Mouse (Mus musculus): ENCODE measurements around the gene Resf1. TPM values are rescaled to one million over a fixed set of nuclear protein-coding genes. Genes with fewer than 3 reads are reported as not detected.
"Not testable (repeated sequence)": the region's sequence is repeated elsewhere in the genome, so short reads cannot be mapped to it uniquely, and the experiment has no call there.

Gene Resf1
- polyA plus RNA-seq, 1 experiment from 2014 or later = 41.6 TPM

GRCm38 (mm10) chr6:149354826-149355495, 45.7 kb downstream of the Resf1 start:
- no peak overlapping the region for H3K27ac ChIP-seq

DNA sequence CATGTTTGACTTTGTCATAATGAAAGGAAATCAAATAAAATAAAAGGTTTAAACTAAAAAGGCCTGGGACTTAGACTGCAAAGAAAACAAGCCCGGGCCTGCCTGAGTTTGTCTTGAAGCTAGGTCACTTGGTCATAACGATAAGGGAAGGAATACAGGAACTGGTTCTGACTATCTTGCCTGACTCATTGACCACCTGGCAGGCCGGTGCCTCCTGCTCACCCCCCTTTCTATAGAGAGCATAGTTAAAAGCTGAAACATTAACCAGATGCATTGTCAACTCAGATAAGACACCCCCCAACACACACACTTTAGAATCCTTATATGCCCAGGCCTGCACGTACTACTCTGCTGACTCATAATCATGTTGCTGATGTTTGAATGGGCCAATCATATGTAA, 46.6 kb downstream of the Resf1 start:
- not testable (repeated sequence) for H3K27me3 ChIP-seq (replicated peaks); H3K4me3 ChIP-seq; ATAC-seq (ENCODE audit: low FRiP score, low read depth); H3K36me3 ChIP-seq; H3K27ac ChIP-seq; H3K9ac ChIP-seq; H3K9me3 ChIP-seq; H3K4me1 ChIP-seq; H3K4me2 ChIP-seq (replicated peaks)
- WGBS = 97% methylated on average over 4 of the region's 4 CpGs

More at GRCm38 (mm10) chr6:149354826-149355495, 45.7 kb downstream of the Resf1 start:
- Histone ChIP-seq H3K4me1 (no peaks in the 10 kb centered on the region), H3K36me3 (no peaks in the 10 kb centered on the region), H3K4me3 (no peak overlapping the region), H3K4me2 (replicated peaks) (no peak overlapping the region), H3K27me3 (replicated peaks) (no peaks in the 10 kb centered on the region), H3K9me3 (no peaks in the 10 kb centered on the region), H3K9ac (no peak overlapping the region)
- WGBS = 69% methylated on average over 4 of the region's 4 CpGs
- no peak for ATAC-seq (ENCODE audit: low FRiP score, low read depth)

- Histone ChIP-seq H3K9ac (no peak overlapping the region), H3K4me2 (replicated peaks) (no peak overlapping the region), H3K27me3 (replicated peaks) (no peaks in the 10 kb centered on the region), H3K36me3 (no peaks in the 10 kb centered on the region), H3K4me1 (no peaks in the 10 kb centered on the region), H3K9me3 (no peaks in the 10 kb centered on the region), H3K27ac (no peak overlapping the region), H3K4me3 (no peak overlapping the region)
- no peak for ATAC-seq (ENCODE audit: low FRiP score, low read depth)
These were observed 47.9 kb downstream of the Resf1 start for GRCm38 (mm10) chr6:149357155-149357554.

DNA sequence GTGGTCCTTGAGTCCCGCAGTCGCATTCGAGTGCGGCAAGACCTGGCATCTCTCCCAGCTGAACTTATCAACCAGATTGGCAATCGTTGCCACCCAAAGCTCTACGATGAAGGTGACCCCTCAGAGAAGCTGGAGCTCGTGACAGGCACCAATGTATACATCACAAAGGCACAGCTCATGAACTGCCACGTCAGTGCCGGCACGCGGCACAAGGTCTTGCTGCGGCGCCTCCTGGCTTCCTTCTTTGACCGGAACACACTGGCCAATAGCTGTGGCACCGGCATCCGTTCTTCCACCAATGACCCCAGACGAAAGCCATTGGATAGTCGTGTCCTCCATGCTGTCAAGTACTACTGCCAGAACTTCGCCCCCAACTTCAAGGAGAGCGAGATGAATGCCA, 53.3 kb downstream of the Resf1 start:
- H3K4me3 ChIP-seq; H3K9ac ChIP-seq; H3K36me3 ChIP-seq; H3K27me3 ChIP-seq (replicated peaks); H3K27ac ChIP-seq; H3K9me3 ChIP-seq; ATAC-seq (ENCODE audit: low FRiP score, low read depth); H3K4me1 ChIP-seq; H3K4me2 ChIP-seq (replicated peaks): not testable (repeated sequence)
- WGBS = 95% methylated on average over 20 of the region's 20 CpGs

DNA sequence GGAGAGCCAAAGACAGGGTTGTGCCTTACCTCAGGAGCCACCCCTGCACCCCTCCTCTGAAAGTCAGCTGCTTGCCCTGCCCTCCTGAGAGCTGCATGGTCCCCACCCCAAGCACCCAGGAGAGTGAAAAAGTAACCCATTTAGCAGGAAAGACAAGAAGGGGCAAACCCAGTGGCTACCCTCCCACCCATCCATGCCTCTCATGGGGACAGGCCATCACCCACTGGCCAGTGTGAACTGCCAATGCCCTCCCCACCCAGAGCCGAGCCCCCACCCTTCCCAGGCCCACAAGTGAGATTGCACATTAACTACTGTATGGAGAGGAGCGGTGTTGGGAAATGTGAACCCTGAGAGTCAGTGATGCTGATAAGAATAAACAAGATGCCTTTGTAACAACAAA, 56.8 kb downstream of the Resf1 start:
- not testable (repeated sequence) for H3K36me3 ChIP-seq; H3K4me1 ChIP-seq; H3K9me3 ChIP-seq; H3K27ac ChIP-seq; H3K4me3 ChIP-seq; H3K4me2 ChIP-seq (replicated peaks); ATAC-seq (ENCODE audit: low FRiP score, low read depth); H3K27me3 ChIP-seq (replicated peaks); H3K9ac ChIP-seq
- WGBS = 88% methylated on average over 2 of the region's 2 CpGs

GRCm38 (mm10) chr6:149366403-149366802, 57.2 kb downstream of the Resf1 start:
- Histone ChIP-seq H3K9me3 (no peaks in the 10 kb centered on the region), H3K36me3 (no peaks in the 10 kb centered on the region), H3K9ac (no peak overlapping the region), H3K27me3 (replicated peaks) (no peaks in the 10 kb centered on the region), H3K4me1 (no peaks in the 10 kb centered on the region), H3K27ac (no peak overlapping the region), H3K4me2 (replicated peaks) (no peak overlapping the region), H3K4me3 (no peak overlapping the region)
- no peak for ATAC-seq (ENCODE audit: low FRiP score, low read depth)
- 91% methylated on average over 2 of the region's 2 CpGs for WGBS

DNA sequence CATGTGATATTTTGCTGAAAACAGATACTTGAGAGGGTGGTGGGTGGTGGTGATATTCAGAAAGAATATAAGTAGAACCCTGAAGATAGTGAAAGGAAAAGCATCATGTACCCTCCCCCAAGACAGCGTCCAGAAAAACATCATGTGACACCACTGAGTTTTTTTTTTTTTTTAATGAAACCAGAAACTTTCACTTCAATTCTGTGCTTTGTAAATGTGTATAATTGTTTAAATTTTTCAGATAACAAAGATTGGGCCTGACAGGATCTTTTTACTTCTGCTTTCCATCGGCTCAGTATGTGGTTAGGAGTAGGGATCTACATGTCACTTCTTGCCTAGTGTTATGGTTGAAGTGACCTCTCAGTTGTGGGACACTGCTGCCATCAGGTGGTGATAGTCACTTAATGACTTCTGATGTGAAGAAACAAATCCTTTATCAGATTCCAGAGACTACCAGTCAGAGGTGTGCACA, 65.8 kb downstream of the Resf1 start:
- 68% methylated on average over 2 of the region's 2 CpGs for WGBS
- no peaks in the 10 kb centered on the region for H3K9me3 ChIP-seq

GRCm38 (mm10) chr6:149383531-149383930, 74.3 kb downstream of the Resf1 start:
- H3K36me3 ChIP-seq = no peaks in the 10 kb centered on the region
- H3K4me2 ChIP-seq (replicated peaks) = no peak overlapping the region
- no peaks in the 10 kb centered on the region for H3K27me3 ChIP-seq (replicated peaks)
- no peaks in the 10 kb centered on the region for H3K4me1 ChIP-seq
- no peak overlapping the region for H3K27ac ChIP-seq
- H3K9ac ChIP-seq = no peak overlapping the region
- no peaks in the 10 kb centered on the region for H3K9me3 ChIP-seq
- no peak overlapping the region for H3K4me3 ChIP-seq
- 81% methylated on average over 2 of the region's 2 CpGs for WGBS
- ATAC-seq (ENCODE audit: low FRiP score, low read depth) = no peak

More for the DNA sequence above, 65.8 kb downstream of the Resf1 start:
- no peak overlapping the region for H3K9ac ChIP-seq
- no peaks in the 10 kb centered on the region for H3K36me3 ChIP-seq
- H3K27ac ChIP-seq = no peak overlapping the region
- H3K4me2 ChIP-seq (replicated peaks) = no peak overlapping the region
- H3K27me3 ChIP-seq (replicated peaks) = no peaks in the 10 kb centered on the region
- H3K4me3 ChIP-seq = no peak overlapping the region
- no peaks in the 10 kb centered on the region for H3K4me1 ChIP-seq
- ATAC-seq (ENCODE audit: low FRiP score, low read depth) = no peak

Other genes starting within 250 kb of the Resf1 start
- gene Dennd5b, start 207.7 kb upstream of the Resf1 start, polyA plus RNA-seq (2016; fragmentation: Nextera tagmentation; extraction: Ambion mirVana) = 17.4 and 20.0 TPM in 2 replicates
- not detected in 2 replicates for gene Gm10203, start 179.2 kb upstream of the Resf1 start, polyA plus RNA-seq (2016; fragmentation: Nextera tagmentation; extraction: Ambion mirVana)
- 6.5 and 7.3 TPM in 2 replicates for gene Etfbkmt, start 169.6 kb upstream of the Resf1 start, polyA plus RNA-seq (2016; fragmentation: Nextera tagmentation; extraction: Ambion mirVana)
- 85.0 and 87.9 TPM in 2 replicates for gene Amn1, start 120.7 kb upstream of the Resf1 start, polyA plus RNA-seq (2016; fragmentation: Nextera tagmentation; extraction: Ambion mirVana)
- 29.8 and 31.8 TPM in 2 replicates for gene Bicd1, start 99.5 kb downstream of the Resf1 start, polyA plus RNA-seq (2016; fragmentation: Nextera tagmentation; extraction: Ambion mirVana)

Data from neural tube, embryonic 12.5 days (tissue).